Mouse (Mus musculus) adrenal gland, postnatal 36 days (tissue): ENCODE measurements at regions not wholly inside any gene's neighbourhood (a gene's known extent, or its start where the extent isn't known, plus 50 kb on each side); places are given as distances from the start of the nearest gene placed in this dataset.

Experiments used
- DNase-seq, 2 experiments: peaks; one replicate each; pipeline ENCODE4 v3.0.0; 2021; ENCODE audit warnings: mixed read lengths in 1 of 2

- DNase-seq: no peak
These were observed 54.1 kb upstream of the Mtap start for GRCm38 (mm10) chr4:89082838-89083237.

DNA sequence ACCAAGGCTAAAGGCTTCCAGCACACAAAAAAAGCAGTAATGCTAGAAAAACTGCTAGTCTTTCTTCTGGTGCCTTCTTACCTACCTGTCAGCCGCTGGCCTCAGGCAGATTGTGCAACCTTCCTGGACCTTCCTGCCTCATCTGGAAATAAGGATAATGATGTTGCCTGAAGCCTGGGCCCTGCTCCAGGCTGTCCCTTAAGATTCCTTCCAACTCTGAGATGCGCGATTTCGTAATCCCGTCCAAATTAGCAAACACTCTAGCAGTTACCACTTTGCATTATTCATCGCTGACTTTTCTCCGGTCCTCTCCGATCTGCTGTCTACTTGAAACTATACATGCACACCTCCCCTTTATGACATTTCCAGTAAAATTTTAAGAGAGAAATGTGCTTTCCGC lies 58.4 kb upstream of the Mtap start:
- DNase-seq: no peak

DNA sequence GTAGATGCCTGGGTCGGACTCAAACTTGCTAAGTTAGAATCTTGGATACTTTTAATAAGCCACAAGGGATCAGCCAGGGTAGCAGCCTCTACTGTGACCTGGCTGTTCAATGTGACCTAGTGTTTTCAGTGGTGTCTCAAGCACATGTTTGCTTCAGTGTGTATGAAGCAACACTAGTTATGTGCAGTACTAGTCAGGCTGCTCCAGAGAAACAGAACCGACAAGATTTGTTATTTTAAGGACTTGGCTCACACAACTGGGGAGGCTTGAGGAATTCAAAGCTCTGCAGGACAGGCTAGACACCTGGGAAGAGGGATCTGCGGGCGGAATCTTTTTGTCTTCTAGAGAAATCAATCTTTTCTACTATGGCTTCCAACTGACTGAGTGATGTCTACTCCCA lies 62.2 kb upstream of the Mtap start:
- DNase-seq: no peak

GRCm38 (mm10) chr4:89070430-89070829 lies 66.5 kb upstream of the Mtap start:
- DNase-seq: no peak

DNA sequence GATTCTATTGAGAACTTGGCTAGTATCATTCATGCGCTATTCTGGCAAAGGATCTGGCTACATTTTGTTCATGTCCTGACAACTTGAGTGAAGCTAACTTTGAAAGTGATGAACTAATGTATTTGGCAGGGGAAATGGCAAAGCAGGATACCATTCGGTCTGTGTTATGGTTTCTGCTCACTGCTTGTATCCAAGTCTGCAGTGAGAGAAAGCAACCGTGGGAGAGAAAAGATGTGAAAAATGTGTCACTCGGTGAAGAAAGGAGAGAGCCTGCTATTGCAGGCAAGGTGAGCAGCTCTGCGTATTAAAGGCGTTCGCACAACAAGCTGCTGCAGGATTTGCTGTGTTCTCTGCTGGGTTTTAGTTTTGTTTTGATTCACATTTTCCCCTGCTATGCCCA lies 72.5 kb upstream of the Mtap start:
- no peak for DNase-seq

GRCm38 (mm10) chr4:89062384-89062783 lies 74.5 kb upstream of the Mtap start:
- no peak for DNase-seq

- no peak for DNase-seq
These were observed 75.3 kb upstream of the Mtap start for GRCm38 (mm10) chr4:89061619-89062018.

DNA sequence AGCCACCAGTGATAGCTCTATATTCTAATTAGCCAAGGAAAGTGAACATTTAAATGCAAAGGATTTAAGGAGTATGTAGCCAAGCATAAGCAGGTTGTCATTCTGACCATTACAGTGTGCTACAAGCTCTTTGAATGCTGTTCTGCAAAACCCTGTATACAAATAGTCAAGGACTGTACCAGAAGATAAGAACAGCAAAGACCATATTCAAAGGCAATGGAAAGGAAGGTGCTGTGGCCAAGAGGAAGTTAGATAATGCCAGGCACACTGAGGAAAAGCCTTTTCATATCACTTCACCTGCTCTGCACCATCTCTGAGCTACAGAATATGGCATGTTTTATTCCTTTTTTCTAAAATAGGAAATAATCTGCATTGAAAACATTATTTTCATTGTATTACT lies 79.3 kb upstream of the Mtap start:
- no peak for DNase-seq

DNA sequence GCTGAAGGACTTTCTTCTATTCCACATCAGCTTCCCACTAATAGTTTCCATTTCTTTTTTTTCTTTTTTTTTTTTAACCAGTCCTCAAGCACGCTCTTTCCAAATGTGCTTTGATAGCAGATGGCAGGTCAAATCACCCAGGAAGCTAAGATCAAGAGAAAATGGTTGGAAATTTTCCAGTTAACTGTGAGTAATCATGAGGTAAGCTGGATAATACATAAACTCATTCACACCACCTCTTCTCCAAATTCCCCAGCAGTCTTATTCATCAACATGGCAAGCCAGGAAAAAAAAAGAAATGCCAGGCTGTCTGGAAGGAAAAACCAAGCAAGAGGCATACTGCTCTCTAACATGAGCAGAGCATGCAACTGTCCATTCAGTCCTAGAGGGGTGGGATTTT lies 79.8 kb upstream of the Mtap start:
- no peak for DNase-seq

- no peak for DNase-seq
These were observed 81.0 kb upstream of the Mtap start for GRCm38 (mm10) chr4:89055969-89056368.

DNA sequence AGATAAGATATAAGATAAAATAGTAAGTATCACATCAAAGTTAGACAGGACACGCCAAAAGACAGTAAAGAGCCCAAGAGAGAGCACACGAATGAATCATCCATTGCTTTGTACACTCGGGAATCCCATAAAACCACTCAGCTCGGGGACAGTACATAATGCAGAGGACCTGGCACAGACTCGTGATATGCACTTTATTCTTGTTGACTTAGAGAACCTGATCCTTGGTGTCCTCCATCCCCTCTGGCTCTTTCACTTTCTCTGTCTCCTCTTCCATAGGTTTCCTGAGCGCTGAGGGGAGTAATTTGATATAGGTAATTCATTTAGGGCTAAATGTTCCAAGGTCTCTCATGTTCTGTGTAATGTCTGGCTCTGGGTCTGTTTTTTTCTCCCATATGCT lies 83.3 kb upstream of the Mtap start:
- DNase-seq: no peak

GRCm38 (mm10) chr4:89051897-89052296 lies 85.0 kb upstream of the Mtap start:
- no peak for DNase-seq

- no peak for DNase-seq
These were observed 86.2 kb upstream of the Mtap start for GRCm38 (mm10) chr4:89050551-89051199.

DNA sequence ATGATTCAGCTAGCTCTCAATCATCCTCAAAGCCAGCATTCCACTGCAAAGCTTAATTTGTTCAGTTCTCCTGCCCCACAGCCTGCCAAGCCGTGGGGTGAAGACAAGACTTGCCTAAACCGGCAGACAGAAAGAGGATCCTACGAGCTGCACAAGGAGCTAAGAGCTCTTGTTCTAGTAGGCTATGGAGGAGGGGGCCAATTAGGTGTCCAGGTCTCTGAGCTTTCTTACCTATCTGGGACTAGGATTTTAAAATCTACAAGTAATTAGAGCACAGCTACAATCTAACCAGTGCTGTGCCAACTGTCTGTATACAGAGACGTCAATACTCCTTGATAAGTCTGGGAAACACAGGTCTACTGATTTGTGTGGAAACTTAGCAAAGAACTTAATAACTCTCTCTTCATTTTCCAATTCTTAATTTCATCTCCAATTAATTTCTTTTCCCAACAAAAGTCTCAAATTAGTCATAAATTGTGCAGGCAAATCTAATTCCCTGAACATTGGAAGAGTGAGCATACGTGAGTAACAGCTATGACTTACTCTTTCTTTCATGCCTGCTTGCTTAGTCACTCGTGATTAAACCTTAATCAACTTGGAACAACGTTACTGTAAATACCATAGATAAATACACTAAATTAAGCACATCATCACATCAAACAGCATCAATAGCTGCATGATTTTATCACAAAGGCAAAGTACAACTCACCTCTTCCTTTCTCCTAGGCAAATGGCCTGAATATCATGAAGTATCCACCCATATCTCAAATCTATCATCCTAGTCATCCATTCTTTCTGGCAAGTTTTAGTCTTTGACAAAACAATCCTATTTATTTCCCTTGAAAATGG lies 87.1 kb upstream of the Mtap start:
- no peak for DNase-seq

DNA sequence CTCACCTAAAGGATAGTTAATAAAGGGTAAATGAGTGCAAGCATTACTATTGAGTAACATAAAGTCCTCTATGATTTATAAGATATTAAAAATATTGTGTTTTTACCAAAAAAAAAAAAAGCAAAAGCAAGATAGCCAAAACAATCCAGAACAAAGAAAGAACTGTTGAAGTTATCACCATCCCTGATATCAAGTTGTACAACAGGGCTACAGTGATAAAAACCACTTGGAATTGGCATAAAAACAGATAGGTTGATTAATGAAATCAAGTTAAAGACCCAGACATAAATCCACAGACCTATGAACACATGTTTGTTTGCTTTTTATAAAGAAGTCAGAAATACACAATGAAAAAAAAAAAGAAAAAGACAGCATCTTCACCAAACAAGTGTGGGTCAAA lies 92.4 kb upstream of the Mtap start:
- DNase-seq: no peak

DNA sequence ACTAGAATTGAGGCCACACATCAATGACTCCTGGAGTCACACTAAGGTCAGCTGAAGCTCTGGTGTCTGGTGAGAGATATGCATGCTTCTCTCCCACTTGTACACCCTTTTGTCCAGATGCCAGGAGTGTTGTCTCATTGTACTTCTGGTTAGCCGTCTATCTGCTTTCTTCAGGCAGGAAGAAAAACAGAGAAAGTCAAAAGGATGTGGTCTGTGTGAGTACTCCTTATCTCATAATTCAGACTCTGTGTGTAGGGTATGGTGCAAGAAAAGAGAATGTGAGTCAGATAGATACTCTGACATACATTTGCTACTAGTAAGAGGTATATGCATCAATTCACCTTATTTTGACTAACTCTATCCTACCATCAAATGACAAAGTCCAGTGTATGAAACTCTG lies 92.9 kb upstream of the Mtap start:
- DNase-seq: no peak

DNA sequence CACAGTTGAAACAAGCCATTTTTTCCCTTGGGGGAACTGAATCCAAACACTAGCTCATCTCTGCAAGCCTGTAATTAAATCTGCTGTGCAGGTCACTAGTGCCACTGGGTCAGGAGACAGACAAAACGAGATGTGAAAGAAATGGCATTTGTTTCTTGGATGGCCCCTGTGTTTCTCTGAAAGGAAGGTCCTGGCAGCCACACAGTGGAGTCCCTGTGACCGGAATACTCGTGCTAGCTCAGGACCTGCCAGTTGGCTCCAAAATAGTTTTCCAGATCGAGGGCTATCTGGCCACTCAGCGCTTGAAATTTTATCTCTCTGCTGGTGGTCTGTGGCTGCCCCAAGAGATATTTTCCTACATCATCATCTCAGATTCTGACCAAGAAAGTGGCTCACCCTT lies 96.1 kb upstream of the Mtap start:
- DNase-seq: no peak

GRCm38 (mm10) chr4:89038906-89039305 lies 98.0 kb upstream of the Mtap start:
- no peak for DNase-seq

GRCm38 (mm10) chr4:89038135-89038534 lies 98.8 kb upstream of the Mtap start:
- no peak for DNase-seq

DNA sequence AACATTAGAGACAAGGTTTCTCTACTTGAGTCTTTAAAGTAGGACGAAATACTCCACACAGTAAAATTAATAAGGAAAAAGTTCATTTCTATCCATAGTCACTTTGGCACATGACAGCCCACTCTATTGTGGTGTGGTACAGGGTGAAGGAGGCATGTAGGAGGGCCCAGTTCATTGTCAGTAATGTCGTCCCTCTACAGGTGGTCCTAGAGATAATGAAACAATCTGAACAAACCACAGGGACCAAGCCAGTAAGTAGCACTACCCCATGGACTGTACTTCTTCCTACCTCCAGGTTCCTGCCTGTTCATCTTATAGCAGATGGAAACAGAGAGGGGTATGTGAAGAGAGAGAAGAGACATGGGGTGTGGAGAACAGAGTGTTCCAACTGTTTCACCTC lies 102.1 kb upstream of the Mtap start:
- no peak for DNase-seq

GRCm38 (mm10) chr4:89034299-89034698 lies 102.6 kb upstream of the Mtap start:
- DNase-seq: no peak

DNA sequence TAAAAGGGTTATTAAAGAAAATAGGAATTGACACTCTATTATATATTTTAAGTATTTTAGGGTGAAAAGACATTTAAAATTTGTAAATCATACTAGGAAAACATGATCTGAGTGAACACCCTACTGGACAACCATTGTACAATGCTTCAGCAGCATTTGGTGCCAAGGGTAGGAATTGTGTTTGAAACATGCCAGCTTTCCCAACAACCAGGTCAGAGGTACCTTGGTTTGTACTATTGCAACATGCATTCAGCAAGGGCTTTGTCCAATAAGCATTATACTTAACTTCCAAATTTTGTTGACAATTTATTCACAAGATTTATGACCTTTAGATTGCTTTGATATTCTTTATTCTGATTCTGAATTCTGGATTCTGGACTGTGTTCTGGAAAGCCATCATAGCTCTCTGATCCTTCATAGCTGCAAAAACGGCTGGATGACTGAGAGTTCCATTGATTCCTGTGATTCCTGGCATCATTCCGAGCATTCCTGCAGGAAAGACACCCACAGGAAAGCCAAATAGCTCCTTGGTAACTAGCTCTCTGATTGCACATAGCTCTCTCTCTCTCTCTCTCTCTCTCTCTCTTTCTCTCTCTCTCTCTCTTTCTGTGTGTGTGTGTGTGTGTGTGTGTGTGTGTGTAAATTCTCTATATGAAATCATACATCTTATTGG lies 124.1 kb upstream of the Mtap start:
- peak in 1 of 2 experiments; percentile 5 for DNase-seq

DNA sequence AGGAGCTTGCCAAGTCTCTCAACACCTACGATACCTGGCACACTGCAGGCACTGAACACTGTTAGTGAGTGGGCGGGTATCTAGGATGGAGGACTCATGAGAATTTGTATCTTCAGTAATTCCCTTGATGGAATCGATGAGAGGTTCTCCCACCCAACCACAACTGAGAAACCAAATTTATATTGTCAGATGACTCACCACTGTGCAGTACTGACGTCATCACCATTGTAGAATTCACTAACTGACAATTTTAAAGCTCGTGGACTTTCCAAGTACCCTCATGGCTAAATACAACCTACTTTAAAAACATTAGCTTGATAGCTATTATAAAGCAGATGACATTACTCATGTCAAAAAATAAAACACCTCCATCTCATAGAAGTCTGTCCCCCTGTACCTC lies 128.4 kb upstream of the Mtap start:
- DNase-seq: no peak
